Mouse (Mus musculus): ENCODE measurements around the gene Mtap.

Gene Mtap

DNA sequence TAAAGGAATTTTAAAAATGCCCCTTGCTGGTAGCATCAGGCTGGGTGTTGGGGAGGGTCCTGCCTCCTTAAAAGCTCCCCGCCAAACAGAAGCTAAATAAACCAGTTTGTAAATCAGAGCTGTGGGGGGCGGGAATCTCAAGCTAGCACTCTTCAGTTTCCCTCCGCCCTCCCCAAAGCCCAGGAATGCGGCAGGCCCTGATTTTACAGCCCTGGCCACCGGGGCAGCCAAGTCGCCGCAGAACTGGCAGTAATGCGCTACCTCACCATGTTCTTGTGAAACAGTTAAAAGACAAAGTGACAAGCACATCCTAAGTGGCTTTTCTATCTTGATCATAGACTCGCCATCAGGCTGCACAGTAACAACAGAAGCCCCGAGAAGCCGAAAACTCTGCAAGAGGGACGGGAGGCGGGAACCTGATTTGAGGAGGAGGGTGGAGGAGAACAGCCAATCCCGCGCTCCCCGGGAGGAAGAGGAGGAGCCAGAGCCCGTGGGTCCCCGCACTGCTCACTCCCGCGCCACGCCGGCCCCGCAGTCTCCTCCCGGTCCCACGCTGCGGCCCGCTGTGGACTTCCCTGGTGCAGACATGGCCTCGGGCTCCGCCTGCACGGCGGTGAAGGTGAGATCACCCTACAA, at the start of gene Mtap:
Gene Mtap, plus strand, starts transcription at position 217 of the 636 bp plus-strand sequence.
- DNase-seq (ENCODE audit: low spot score in 2 of 2): peak; percentile 31 to 75

DNA sequence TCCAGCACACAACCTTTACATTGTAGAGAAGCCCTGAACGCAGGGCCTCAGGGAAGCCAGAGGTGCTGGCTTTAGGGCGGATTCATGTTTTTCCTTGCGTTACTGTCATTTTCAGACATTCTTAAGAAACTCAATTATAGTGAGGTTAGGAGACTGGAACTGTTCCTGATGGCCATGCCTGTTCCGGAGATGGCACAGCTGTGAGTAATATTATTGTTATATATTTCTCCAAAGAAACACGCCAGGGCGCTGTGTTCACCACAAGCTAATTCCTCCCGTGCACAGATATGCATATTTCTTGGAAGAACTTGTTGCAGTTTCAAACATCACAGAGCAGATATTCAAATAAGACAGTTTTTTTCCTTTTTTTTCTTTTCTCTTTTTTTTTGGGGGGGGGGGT, 47.8 kb upstream of the Mtap start:
- no peak for DNase-seq (ENCODE audit: low spot score in 2 of 2)

DNA sequence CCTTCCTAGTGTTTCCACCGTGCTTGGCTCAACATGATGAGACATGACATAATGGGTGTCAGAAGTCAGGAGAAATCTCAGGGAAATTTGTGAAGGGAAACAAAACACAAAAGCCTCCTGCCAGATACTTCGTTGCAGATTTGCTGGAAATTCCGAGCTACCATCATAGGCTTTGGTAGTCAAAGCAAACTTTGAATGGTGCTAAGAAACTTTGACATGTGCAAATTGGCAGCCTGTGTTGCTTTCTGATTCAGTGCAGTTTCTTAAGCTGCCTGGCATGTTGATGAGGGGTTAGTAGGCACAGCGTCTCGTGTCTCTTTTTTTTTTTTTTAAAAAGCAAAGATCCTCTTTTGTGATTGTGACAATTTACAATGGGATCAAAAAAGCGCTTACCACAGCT, 46.7 kb upstream of the Mtap start:
- no peak for DNase-seq (ENCODE audit: low spot score in 2 of 2)

DNA sequence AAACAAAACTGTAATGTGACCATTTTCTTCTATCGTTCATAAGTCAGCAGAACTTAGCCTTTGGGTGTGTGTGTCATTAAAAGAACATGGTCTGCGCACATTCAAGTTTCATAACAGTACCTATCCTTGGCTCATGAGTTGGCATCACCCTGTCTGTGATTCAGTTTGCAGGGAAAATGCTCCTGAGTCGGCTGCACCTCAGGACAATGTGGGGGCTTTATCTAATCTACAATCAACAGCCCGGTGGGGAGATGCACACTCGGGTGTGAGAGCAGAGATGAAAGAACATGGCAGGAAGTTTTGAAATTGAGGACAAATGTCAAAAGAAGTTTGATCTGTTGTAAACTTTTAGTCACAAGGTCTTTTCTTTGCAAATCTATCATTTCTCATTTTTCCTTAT, 44.8 kb upstream of the Mtap start:
- DNase-seq (ENCODE audit: low spot score in 2 of 2): no peak

DNA sequence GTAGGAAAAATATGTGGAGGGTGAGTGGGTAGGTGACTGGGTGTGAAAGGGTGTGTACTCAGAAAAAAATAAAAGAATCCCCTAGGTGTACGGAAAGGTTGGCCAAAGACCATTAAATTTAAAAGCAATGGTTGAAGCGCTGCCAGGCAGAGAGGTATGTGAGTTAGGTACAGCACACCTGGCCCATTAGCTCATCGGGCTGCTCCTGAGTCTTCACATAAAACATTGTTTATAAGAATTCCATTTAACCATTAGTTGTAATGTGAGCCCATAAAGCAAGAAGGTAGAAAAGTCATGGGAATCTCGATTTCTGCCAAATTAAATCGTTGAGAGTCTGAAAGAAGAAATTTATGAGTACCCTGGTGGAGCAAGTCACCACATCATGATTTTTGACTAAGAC, 42.1 kb upstream of the Mtap start:
- no peak for DNase-seq (ENCODE audit: low spot score in 2 of 2)

DNA sequence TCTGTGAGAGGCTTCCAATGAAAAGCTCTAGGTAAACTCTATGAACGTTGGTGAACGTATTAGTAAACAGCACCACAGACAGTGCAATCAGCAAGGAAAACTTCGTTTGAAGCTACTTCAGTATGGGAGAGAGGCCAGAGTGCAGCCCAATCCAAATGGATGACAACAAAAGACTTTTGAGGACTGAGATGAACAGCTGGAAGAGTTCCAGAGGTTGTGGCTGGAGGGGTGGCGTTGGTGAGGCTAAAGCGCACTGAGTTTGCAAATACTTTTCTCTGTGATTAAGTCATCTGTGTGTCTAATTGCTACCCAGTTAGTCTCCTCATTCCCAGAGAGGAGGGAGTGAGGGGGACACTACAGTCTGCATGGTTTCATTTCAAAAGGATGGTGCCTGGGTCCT, 38.7 kb upstream of the Mtap start:
- no peak for DNase-seq (ENCODE audit: low spot score in 2 of 2)

DNA sequence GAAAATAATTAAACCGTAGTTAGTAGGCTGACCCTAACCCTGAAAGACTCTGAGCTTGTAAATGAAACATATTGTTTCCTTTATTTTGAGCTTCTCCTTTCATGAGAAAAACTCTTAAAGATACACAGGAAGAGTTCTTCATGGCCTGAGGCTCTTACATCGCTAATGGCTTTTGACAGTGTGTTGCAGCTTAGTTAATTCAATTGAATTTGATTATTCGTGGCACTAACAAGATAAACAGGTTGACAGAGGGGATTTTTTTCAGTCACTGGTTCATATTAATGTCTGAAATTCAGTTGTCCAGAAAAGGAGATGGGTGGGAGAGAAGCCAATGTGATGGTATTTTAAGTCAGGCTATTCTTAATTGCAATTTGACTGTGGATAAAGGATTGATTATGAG, 35.6 kb upstream of the Mtap start:
- no peak for DNase-seq (ENCODE audit: low spot score in 2 of 2)

DNA sequence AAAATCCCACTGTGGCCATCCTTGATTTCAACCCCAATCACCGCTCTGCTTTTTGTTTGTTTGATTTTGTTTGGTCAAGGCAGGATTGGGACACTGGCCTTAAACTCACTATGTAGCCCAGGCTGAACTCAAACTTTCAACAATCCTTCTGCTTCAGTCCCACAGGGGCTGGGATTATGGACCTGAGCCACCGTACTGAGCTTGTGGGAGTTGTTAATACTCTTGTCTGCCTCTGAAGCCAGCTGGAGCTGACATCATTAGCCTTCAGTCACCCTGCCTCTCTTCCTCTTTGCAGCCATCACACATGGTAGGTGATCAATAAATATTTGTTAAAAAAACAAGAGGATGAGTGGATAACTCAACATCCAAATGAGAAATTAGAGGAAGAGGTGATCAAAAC, 34.6 kb upstream of the Mtap start:
- no peak for DNase-seq (ENCODE audit: low spot score in 2 of 2)

DNA sequence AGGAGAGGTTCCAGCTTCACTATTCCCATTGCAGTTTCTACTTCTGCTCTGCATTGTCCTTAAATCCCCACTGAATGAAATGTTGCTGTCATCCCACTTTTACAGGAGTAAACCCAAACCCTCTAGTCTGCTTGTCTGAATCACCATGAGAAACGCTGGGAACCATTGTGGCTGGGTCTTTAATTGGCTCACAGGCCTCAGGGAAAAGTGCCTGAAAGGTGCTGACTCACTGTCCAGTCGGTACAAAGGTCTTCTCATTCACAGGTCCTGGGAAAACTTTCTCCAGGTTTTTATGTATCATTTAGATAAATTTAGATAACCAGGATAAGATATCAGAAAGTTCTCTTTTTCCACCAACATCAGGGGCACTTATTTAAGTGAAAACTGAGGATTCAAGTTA, 31.4 kb upstream of the Mtap start:
- DNase-seq (ENCODE audit: low spot score in 2 of 2): no peak

DNA sequence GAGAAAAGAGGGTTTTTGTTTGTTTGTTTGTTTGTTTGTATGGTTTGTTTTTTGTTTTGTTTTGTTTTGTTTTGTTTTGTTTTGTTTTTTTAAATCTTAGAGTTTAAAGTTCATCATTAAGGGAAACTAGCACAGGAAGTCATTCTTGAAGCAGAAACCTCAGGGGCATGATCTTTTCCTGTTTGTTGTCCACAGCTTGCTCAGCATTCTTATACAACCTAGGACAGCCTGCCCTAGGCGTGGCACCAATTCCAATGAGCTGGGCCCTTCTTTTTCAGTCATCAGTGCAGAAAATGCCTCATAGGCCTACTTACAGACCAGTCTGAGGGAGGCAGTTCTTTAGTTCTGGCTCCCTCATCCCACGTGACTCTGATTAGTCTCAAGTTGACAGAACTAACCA, 30.4 kb upstream of the Mtap start:
- DNase-seq (ENCODE audit: low spot score in 2 of 2): no peak

DNA sequence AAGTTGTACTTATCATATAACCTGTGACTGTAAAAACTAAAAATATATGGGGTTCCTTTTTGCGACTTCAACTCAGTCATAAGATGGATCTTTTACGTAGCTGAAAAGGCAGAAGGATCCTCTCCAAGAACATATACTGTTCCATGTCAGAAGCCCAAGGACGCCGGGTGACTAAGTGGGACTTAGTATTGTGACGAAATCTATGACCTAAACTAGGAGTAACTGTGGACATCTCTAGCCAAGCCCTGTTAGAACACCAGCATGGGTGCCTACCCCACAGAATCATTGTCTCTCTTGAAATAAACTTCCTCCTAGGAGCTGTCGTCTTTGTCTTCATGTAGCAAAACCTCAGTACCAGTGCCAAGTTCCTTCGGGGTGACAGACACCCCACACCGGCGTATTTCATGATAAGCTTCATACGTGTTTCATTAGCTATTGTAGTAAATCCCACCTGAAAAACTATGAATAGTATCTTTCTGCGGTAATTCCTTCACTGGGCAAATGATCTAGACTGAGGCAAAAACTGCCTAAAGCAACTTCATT, 24.7 kb upstream of the Mtap start:
- no peak for DNase-seq (ENCODE audit: low spot score in 2 of 2)

DNA sequence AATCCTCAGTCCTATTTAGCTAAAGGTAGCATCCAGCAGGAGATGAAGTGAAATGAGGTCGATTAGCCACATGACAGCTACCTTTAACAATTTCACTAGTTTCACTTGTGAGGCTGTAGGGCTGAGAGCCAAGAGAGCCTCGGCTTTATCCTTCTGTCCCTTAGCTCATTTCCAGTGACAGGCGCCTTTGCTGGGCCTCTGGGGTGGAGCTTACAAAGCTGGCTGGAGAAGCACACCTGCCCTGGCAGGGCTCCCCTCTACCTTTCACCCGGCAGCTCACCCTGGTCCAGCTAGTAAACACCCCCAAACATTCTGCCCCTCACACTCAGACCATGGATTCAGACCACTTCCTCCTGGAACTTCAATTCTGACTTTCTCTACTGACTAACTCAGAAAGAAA, 24.1 kb upstream of the Mtap start:
- no peak for DNase-seq (ENCODE audit: low spot score in 2 of 2)

DNA sequence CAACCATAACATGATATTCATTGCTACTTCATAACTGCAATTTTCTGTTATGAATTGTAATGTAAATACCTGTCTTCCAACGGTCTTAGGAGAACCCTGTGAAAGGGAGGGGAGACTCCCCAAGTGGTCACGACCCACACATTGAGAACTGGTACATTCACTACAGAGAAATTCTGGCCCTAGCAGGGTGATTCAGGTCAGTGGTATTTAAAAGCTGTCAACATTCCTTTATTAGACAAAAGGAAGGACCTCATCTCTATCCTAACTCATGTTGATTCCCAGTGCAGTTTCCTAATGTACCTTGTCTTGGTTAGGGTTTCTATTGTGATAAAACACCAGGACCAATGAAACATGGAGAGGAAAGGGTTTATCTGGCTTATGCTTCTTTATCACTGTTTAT, 20.9 kb upstream of the Mtap start:
- DNase-seq (ENCODE audit: low spot score in 2 of 2): no peak

DNA sequence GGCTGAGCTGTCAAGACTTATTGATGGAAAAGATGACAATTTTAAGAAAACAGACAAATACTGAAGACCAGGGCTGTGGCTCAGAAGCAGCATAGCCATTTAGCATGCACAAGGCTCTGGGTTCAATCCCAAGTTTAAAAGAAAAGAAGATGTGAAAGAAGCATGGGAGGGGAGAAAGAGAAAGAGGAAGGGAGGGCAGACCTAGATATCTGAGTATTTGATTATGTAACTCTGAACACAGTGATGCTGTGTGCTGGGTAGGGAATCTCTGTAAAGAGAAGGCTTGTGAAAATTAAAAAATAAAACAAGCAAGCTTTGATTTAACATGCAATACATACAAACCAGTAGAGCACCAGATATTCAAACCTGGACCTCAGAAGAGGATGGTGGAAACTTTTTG, 17.0 kb upstream of the Mtap start:
- no peak for DNase-seq (ENCODE audit: low spot score in 2 of 2)

DNA sequence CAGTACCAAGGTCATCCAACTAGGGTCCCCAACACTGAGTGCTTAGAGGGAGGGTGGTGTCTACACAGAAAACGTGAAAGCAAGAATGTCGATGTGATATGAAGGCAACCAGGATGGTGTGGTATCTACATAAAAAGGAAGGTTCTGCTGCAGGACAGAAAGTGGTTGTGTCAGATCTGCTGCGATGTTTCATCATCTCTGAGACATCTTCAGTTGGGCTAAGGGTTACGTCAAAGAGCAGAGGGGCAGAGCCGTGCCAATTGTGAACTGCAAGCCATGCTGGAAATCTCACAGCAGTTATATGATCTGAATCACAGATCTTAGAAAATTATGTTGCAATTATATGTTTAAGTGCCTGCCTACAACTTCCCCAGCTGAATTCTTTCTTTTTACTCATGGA, 16.6 kb upstream of the Mtap start:
- DNase-seq (ENCODE audit: low spot score in 2 of 2): no peak

DNA sequence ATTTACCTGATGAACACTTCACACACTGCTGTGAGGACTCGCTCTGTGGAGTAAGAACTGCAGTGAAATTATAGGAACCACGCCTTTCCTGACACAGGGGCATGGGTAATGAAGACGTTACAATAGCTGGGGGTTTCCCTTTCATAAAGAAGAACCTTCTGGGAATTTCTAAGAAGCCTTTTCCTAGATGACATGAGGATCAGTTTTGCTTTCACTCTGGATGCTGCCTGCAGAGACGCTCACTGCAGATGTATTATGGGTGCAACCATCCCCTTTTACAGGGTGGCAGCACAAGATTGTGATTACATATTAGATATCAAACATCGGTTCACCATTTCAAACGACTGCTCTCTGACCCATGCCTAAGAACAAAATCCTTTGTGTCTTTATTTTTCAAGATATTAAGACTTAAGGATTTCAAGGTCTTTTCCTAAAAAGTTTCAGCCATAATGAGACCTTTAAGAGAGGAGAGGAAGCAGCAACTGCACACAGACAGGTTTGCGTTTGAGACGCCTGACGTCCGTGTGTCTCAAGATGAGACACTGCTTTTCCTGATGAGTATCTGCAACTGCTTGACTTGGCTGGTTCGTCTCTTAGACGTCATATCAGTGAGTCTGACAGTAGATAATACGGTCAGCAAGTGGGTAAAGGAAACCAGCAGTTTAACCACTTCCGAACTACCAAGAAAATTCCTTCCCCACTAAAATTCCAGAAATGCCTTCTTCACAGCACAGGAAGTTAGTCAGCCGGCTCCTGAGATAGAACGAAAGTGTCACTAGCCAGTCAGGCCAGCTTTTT, 13.3 kb upstream of the Mtap start:
- no peak for DNase-seq (ENCODE audit: low spot score in 2 of 2)

DNA sequence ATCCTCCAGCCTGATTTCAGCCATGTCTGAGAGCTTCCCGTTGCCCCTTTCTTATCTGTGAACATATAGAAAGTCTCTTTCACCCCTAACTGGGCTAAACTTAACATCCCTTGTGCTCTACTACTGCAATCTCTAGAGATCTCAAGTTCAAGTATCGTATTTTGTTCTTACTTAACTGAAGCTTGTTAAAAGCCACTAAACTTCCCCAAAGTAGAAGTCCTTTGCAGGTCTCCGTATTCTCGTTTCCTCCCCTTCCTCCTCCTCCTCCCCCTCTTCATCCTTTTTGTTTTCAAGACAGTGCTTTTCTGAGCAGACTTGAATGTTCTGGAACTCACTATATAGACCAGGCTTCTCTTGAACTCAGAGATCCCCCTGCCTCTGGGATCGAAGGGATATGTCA, 9.2 kb upstream of the Mtap start:
- no peak for DNase-seq (ENCODE audit: low spot score in 2 of 2)

DNA sequence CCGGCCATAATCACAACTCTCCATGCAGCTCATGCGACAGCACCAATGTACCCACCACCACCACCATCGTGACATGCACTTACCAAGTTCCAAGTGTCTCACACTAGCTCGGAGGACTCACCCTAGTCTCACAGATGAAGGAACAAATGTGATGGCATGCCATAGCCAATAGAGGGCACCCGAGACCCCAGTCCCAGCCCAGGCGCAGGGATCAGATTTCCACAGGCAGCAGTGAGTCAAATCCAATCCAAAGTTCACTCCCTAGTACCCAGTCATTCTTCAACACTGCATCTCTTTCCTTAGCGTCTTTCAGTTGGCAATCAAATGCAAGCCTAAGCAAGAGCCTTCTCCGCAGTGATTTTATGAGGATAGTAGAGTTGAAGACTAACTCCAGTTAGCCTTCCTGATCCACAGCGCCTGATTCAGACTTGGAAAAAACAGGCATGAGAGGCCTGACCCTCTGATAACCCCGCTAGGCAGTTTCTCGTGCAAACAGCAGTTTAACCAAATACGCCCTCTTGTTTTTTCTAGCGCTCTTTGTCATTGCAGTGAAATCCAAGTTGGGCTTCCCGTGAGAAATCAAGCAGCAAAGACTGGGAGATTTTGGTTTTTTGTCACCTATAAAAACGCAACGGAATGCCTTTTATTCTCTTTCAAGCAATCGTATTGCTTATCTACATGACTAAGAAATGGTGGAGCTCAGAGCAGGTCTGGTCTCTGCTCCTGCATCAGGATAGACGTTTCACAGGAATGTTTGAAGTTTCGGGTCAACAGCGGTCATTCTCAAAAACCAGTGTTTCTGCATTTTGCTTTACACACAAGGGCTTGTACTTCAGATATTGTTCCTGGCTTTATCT, 8.6 kb upstream of the Mtap start:
- DNase-seq (ENCODE audit: low spot score in 2 of 2): peak in 1 of 2 experiments; percentile 27

DNA sequence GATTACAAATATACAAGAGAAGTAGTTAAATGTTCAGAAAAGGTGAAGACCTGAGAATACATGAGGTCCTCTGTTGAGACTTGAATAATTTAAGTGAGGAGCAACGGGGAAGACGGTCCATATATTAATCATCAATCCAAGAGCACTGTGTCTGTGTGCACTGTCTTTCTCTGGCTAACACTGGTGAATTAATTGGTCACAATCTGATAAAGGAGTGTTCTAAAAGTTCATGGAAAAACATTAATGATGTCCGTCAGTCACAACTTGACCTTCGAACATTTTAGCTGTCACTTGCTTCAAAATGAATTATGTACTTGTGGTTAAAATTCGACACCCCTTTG, 8.0 kb upstream of the Mtap start:
- DNase-seq (ENCODE audit: low spot score in 2 of 2): no peak

DNA sequence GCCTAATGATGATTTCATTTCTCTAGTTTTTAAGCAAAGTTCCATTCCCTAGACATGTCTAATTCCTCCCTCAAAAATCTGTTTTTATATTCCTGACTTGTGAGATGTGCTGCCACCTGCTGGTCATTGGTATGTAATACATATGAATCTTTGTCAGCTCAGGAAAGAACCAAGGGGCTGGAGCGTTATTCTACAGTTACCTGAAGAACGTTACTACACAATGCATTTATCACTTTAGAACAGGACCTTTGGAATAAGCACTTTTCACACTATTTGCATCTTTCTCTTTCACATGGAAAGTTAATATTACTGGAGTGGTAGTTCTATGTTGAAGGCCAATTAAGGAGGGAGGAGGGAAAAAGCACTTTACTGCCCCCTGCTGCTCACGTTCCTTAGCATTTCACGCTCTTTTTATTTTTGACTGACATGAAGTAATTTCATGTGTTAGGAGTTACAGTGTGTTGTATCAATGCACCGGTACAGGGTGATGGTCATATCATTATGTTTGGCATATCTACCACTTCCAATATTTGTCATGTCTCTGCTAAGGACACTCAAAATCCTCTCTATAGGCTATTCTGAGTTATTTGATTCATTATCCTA, 7.5 kb upstream of the Mtap start:
- peak; percentile 30 to 78 for DNase-seq (ENCODE audit: low spot score in 2 of 2)

DNA sequence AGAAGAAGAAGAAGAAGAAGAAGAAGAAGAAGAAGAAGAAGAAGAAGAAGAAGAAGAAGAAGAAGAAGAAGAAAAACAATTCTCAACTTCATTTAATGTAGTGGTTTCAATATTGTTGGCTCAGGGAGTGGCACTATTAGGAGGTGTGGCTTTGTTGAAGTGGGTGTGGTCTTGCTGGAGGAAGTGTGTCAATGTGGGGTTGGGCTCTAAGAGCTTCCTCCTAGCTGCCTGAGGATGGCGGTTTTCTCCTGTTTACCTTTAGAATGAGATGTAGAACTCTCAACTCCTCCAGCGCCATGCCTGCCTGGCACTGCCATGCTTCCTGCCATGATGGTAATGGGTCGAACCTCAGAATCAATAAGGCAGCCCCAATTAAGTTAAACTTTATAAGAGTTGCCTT, 5.1 kb upstream of the Mtap start:
- no peak for DNase-seq (ENCODE audit: low spot score in 2 of 2)

DNA sequence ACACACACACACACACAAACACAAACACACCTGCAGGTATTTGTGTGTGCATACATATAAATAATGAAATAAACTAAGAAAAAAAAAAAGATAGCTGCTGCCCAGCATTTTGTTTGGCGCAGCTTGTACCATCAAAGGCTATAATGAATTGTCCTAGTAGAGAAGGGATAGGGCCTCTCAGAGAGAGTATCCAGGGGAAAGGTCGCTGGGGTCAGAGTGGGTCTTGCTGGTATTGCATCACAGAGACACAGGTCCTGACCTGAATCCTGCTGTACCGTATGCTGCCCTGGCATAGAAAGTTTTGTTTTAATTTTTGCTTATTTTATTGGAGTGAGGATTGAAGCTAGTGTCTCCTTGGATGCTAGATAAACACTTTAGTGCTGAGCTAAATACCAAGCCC, 566 bp upstream of the Mtap start:
- no peak for DNase-seq (ENCODE audit: low spot score in 2 of 2)
